Mouse (Mus musculus) embryonic facial prominence, embryonic 11.5 days (tissue): Measurements from ENCODE around the gene Olfr726. TPM values are rescaled to one million over a fixed set of nuclear protein-coding genes. Genes with fewer than 3 reads are reported as not detected.

Source experiments
- ATAC-seq: fragments of 200-750 bp; cut with Nextera tagmentation; replicated peaks from 2 replicates; pipeline ENCODE4 v1.8.0; 2017; ENCODE audit warnings: low read depth; ENCODE audit not compliant: insufficient number of reproducible peaks, low FRiP score, low TSS enrichment
- DNase-seq: peaks from one replicate; pipeline ENCODE4 v3.0.0-alpha.2; 2015; ENCODE audit warnings: low spot score
- H3K27ac ChIP-seq: fragments of 300-500 bp; sonication (generic); replicated peaks from 2 replicates; pipeline ENCODE4 v1.5.1; 2014; ENCODE audit warnings: mild to moderate bottlenecking, low read depth, low read length, control low read depth
- H3K27me3 ChIP-seq: fragments of 300-500 bp; sonication (generic); 2 replicates; pipeline ENCODE4 v1.6.1; 2014; ENCODE audit warnings: mild to moderate bottlenecking, low read length, moderate library complexity, mixed read lengths; ENCODE audit not compliant: control insufficient read depth, insufficient read depth
- H3K36me3 ChIP-seq: fragments of 300-500 bp; sonication (generic); replicated peaks from 2 replicates; pipeline ENCODE4 v1.6.1; 2014; ENCODE audit warnings: low read depth, mild to moderate bottlenecking, low read length, moderate library complexity, mixed read lengths; ENCODE audit not compliant: control insufficient read depth, insufficient read depth
- H3K4me1 ChIP-seq: fragments of 300-500 bp; sonication (generic); 2 replicates; pipeline ENCODE4 v1.6.1; 2014; ENCODE audit warnings: low read length, mixed read lengths; ENCODE audit not compliant: control insufficient read depth, insufficient read depth
- H3K4me2 ChIP-seq: fragments of 300-500 bp; sonication (generic); 2 replicates; pipeline ENCODE4 v1.6.1; 2014; ENCODE audit warnings: low read depth, mild to moderate bottlenecking, control low read depth, low read length, moderate library complexity
- H3K4me3 ChIP-seq: fragments of 300-500 bp; sonication (generic); 2 replicates; pipeline ENCODE4 v1.5.1; 2014; ENCODE audit warnings: low read depth, low read length, control low read depth
- H3K9ac ChIP-seq: fragments of 300-500 bp; sonication (generic); replicated peaks from 2 replicates; pipeline ENCODE4 v1.6.1; 2014; ENCODE audit warnings: mild to moderate bottlenecking, control low read depth, low read length
- H3K9me3 ChIP-seq: fragments of 300-500 bp; sonication (generic); replicated peaks from 2 replicates; pipeline ENCODE4 v1.6.1; 2016; ENCODE audit warnings: mild to moderate bottlenecking, low read length, inconsistent platforms, mixed read lengths; ENCODE audit not compliant: control insufficient read depth
- WGBS: fragments of 180-500 bp; shearing (Covaris S2); extraction: QIAGEN DNeasy Blood & Tissue Kit; methylation state at CpG from one replicate; pipeline ENCODE4 v1.1.7; 2014; 5-methylcytosine and 5-hydroxymethylcytosine counted together
- polyA plus RNA-seq: library from polyadenylated mRNA; unstranded; fragments of >200 nt; fragmentation: Nextera tagmentation; extraction: Ambion mirVana; gene quantifications from 2 replicates; pipeline ENCODE4 v1.2.1, GENCODE M21; 2014

Gene Olfr726
- not detected in 2 replicates for polyA plus RNA-seq

GRCm38 (mm10) chr14:50090853-50091252 lies at the start of gene Olfr726:
Olfr726 (minus strand) TSS chr14:50090953.
- Histone ChIP-seq H3K4me2 (no peak within 1 kb of the TSS), H3K27ac (no peak within 1 kb of the TSS), H3K36me3 (no peaks in the 10 kb centered on the region), H3K27me3 (no peaks in the 10 kb centered on the region), H3K9ac (no peak within 1 kb of the TSS), H3K9me3 (no peaks in the 10 kb centered on the region), H3K4me3 (no peak within 1 kb of the TSS), H3K4me1 (no peaks in the 10 kb centered on the region)
- no peak for DNase-seq
- 79% methylated on average over 1 of the region's 1 CpGs for WGBS
- ATAC-seq: no peak

- H3K4me1 ChIP-seq: no peaks in the 10 kb centered on the region
- ATAC-seq: no peak
Measured at GRCm38 (mm10) chr14:50122886-50123285, 32.1 kb upstream of the Olfr726 start, which contains the start of gene Olfr727. Olfr727 (plus strand) TSS chr14:50123186.

GRCm38 (mm10) chr14:50062733-50063104 lies 28.0 kb downstream of the Olfr726 start:
- Histone ChIP-seq H3K9me3 (no peaks in the 10 kb centered on the region), H3K4me2 (peak overlapping the region; percentile 56), H3K27ac (peak overlapping the region; percentile 87; the same call in 1 of the 2 replicates), H3K36me3 (no peaks in the 10 kb centered on the region), H3K4me3 (peak overlapping the region; percentile 49), H3K4me1 (no peaks in the 10 kb centered on the region), H3K27me3 (no peaks in the 10 kb centered on the region), H3K9ac (peak overlapping the region; percentile 80)
- DNase-seq (no peak), ATAC-seq (no peak; the same call in 1 of the 2 replicates)
- WGBS: 4% methylated on average over 4 of the region's 4 CpGs

More at GRCm38 (mm10) chr14:50122886-50123285, 32.1 kb upstream of the Olfr726 start, which contains the start of gene Olfr727:
- Histone ChIP-seq H3K9me3 (no peaks in the 10 kb centered on the region), H3K36me3 (no peaks in the 10 kb centered on the region), H3K27me3 (no peaks in the 10 kb centered on the region), H3K9ac (no peak within 1 kb of the TSS), H3K4me2 (no peak within 1 kb of the TSS), H3K4me3 (no peak within 1 kb of the TSS), H3K27ac (no peak within 1 kb of the TSS)
- 76% methylated on average over 1 of the region's 1 CpGs for WGBS
- DNase-seq: no peak

DNA sequence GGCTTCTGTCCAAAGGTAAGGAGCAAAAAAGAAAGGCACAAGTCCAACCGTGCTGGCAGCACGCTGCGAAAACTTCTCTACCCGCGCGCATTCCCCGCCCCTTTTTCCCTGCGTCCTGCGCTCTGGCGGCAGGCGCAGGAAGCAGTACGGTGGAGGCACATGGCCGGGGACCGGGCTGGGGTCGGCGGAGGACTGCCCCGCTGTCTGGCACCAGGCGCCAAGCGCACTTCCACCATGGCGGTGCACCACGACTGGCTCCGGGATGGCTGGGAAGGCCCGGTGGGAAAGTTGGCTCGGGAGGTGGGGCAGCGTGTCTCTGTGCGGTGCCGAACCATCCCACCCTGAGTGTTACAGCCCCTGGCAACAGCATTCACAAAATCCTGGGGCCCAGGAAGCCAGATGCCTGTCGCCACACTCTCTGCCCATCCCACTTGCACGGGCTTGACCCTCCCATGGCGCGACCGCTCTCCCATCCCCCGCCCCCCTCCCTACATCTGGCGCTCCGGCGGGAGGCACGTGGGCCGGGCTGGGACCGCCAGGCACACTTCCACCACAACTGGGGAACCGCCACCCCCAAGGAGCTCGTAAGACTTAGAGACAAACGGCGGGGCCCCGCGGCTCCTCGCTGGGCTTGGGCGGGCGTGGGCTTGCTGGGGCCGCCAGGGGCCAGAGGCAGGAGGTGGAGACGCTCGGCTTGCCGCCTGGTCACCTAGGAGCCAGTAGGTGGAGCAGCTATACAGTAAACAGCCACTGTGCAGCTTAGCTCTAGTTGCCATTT lies 28.6 kb downstream of the Olfr726 start:
- Histone ChIP-seq H3K36me3 (no peaks in the 10 kb centered on the region), H3K4me2 (peak overlapping the region; percentile 56), H3K9ac (peak overlapping the region; percentile 80), H3K4me1 (no peaks in the 10 kb centered on the region), H3K27me3 (no peaks in the 10 kb centered on the region), H3K4me3 (peak overlapping the region; percentile 49), H3K27ac (peak overlapping the region; percentile 87), H3K9me3 (no peaks in the 10 kb centered on the region)
- 1% methylated on average over 52 of the region's 52 CpGs for WGBS
- peak; percentile 84 for DNase-seq
- ATAC-seq: peak; percentile 97

- H3K9me3 ChIP-seq: no peaks in the 10 kb centered on the region
- peak overlapping the region; percentile 80 for H3K9ac ChIP-seq
- no peaks in the 10 kb centered on the region for H3K36me3 ChIP-seq
- no peak for DNase-seq
- H3K4me1 ChIP-seq: no peaks in the 10 kb centered on the region
- H3K27ac ChIP-seq: peak overlapping the region; percentile 87
- peak overlapping the region; percentile 56 for H3K4me2 ChIP-seq
- H3K27me3 ChIP-seq: no peaks in the 10 kb centered on the region
- 0% methylated on average over 13 of the region's 13 CpGs for WGBS
- H3K4me3 ChIP-seq: peak overlapping the region; percentile 49
- peak; percentile 40; the same call in 1 of the 2 replicates for ATAC-seq
Measured at GRCm38 (mm10) chr14:50061590-50061954, 29.2 kb downstream of the Olfr726 start.

DNA sequence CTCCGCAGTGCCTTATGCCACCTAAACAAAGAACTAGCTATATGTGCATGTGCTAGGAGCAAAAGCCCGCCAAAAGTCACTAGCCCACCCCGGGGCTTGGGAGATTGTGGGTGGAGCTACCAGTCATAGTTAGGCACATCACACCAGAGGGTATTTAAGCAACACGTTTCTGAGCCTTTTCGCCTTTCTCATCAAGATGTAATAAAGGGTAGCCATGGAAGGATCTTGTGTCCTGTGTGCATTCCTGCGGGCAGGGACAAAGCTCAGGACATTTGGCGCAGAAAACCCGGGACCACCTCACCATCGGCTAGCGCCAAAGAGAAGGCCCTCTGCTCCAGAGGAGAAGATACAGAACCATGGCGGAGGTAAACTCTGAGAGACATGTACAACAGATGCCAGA lies 29.6 kb downstream of the Olfr726 start:
- Histone ChIP-seq H3K27me3 (no peaks in the 10 kb centered on the region), H3K4me2 (peak overlapping the region; percentile 56), H3K36me3 (no peaks in the 10 kb centered on the region), H3K9me3 (no peaks in the 10 kb centered on the region), H3K9ac (peak overlapping the region; percentile 80), H3K4me1 (no peaks in the 10 kb centered on the region), H3K27ac (peak overlapping the region; percentile 28), H3K4me3 (peak overlapping the region; percentile 49)
- ATAC-seq: no peak
- peak; percentile 58 for DNase-seq
- WGBS: 17% methylated on average over 11 of the region's 11 CpGs

DNA sequence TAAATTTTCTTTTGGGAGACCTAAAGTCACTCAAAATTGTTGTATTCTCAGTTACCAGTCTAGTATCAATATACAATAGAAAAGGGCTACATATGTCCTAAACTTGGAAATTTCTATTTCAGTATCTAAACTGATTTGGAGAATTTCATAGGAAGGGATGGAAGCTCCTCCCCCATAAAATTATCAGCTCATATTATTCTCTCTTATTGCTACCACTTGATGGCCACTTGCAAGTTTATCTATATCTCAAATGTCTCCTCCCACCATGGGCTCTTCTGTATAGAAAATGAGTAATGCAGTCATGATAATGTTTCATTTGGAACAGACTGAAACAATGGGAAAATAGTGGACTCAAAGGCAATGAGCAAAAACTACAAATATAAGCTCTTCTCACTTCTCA lies 50.5 kb downstream of the Olfr726 start, which contains the start of gene Olfr725:
Gene Olfr725 (minus strand): TSS at position 101 of the 400 bp plus-strand sequence.
- Histone ChIP-seq H3K4me3 (no peak within 1 kb of the TSS), H3K27me3 (no peaks in the 10 kb centered on the region), H3K9me3 (no peaks in the 10 kb centered on the region), H3K4me2 (no peak within 1 kb of the TSS), H3K36me3 (no peaks in the 10 kb centered on the region), H3K27ac (no peak within 1 kb of the TSS), H3K9ac (no peak within 1 kb of the TSS), H3K4me1 (no peaks in the 10 kb centered on the region)
- ATAC-seq (no peak), DNase-seq (no peak)
